Mouse (Mus musculus): ENCODE data around the gene Trmt10a. TPM values are rescaled to one million over a fixed set of nuclear protein-coding genes. Genes with fewer than 3 reads are reported as not detected.
"Not testable (repeated sequence)": the region's sequence is repeated elsewhere in the genome, so short reads cannot be mapped to it uniquely, and the experiment has no call there.

Gene Trmt10a
- total RNA-seq, 2 experiments from 2014 or later, result 2.1 to 7.4 TPM

- ATAC-seq (ENCODE audit: poor library complexity, severe bottlenecking), result peak; percentile 76
Measured at GRCm38 (mm10) chr3:138133916-138134315, 9.3 kb upstream of the Trmt10a start.

- no peak for ATAC-seq (ENCODE audit: poor library complexity, severe bottlenecking)
Measured at GRCm38 (mm10) chr3:138134528-138134927, 8.7 kb upstream of the Trmt10a start.

GRCm38 (mm10) chr3:138138146-138138545 is 5.1 kb upstream of the Trmt10a start:
- ATAC-seq (ENCODE audit: poor library complexity, severe bottlenecking), result not testable (repeated sequence)

GRCm38 (mm10) chr3:138139663-138140062 is 3.6 kb upstream of the Trmt10a start:
- ATAC-seq (ENCODE audit: poor library complexity, severe bottlenecking), result no peak

- ATAC-seq (ENCODE audit: poor library complexity, severe bottlenecking), result no peak
Measured at GRCm38 (mm10) chr3:138142052-138142732, 1.1 kb upstream of the Trmt10a start.

GRCm38 (mm10) chr3:138142733-138143314 is 424 bp upstream of the Trmt10a start:
- ATAC-seq (ENCODE audit: poor library complexity, severe bottlenecking), result no peak

- no peak for ATAC-seq (ENCODE audit: poor library complexity, severe bottlenecking)
Measured at GRCm38 (mm10) chr3:138144060-138144641, 903 bp downstream of the Trmt10a start.

- peak; percentile 57 for ATAC-seq (ENCODE audit: poor library complexity, severe bottlenecking)
Measured at GRCm38 (mm10) chr3:138144642-138145171, 1.5 kb downstream of the Trmt10a start, which contains the start of gene Mttp. Gene Mttp (minus strand): TSS chr3:138144968.

GRCm38 (mm10) chr3:138148811-138149210 is 5.6 kb downstream of the Trmt10a start:
- no peak for ATAC-seq (ENCODE audit: poor library complexity, severe bottlenecking)

GRCm38 (mm10) chr3:138155062-138155461 is 11.8 kb downstream of the Trmt10a start:
- no peak for ATAC-seq (ENCODE audit: poor library complexity, severe bottlenecking)

- ATAC-seq (ENCODE audit: poor library complexity, severe bottlenecking), result no peak
Measured at GRCm38 (mm10) chr3:138156651-138157050, 13.4 kb downstream of the Trmt10a start.

- no peak for ATAC-seq (ENCODE audit: poor library complexity, severe bottlenecking)
Measured at GRCm38 (mm10) chr3:138161623-138162022, 18.4 kb downstream of the Trmt10a start.

- no peak for ATAC-seq (ENCODE audit: poor library complexity, severe bottlenecking)
Measured at GRCm38 (mm10) chr3:138162553-138163183, 19.4 kb downstream of the Trmt10a start.

- no peak for ATAC-seq (ENCODE audit: poor library complexity, severe bottlenecking)
Measured at GRCm38 (mm10) chr3:138173291-138173690, 30.0 kb downstream of the Trmt10a start.

GRCm38 (mm10) chr3:138175551-138175950 is 32.3 kb downstream of the Trmt10a start:
- no peak for ATAC-seq (ENCODE audit: poor library complexity, severe bottlenecking)

- no peak for ATAC-seq (ENCODE audit: poor library complexity, severe bottlenecking)
Measured at GRCm38 (mm10) chr3:138182019-138182418, 38.8 kb downstream of the Trmt10a start.

- ATAC-seq (ENCODE audit: poor library complexity, severe bottlenecking), result no peak
Measured at GRCm38 (mm10) chr3:138183371-138183770, 40.1 kb downstream of the Trmt10a start.

GRCm38 (mm10) chr3:138185290-138185689 is 42.0 kb downstream of the Trmt10a start:
- no peak for ATAC-seq (ENCODE audit: poor library complexity, severe bottlenecking)

GRCm38 (mm10) chr3:138185995-138186930 is 43.0 kb downstream of the Trmt10a start:
- no peak for ATAC-seq (ENCODE audit: poor library complexity, severe bottlenecking)

GRCm38 (mm10) chr3:138192260-138192659 is 49.0 kb downstream of the Trmt10a start:
- ATAC-seq (ENCODE audit: poor library complexity, severe bottlenecking), result no peak

All from megakaryocyte, adult 5-6 weeks (primary cell).